Mouse (Mus musculus): ENCODE measurements around the gene Plac1. TPM values are rescaled to one million over a fixed set of nuclear protein-coding genes. Genes with fewer than 3 reads are reported as not detected.
"Not testable (repeated sequence)": the region's sequence is repeated elsewhere in the genome, so short reads cannot be mapped to it uniquely, and the experiment has no call there.

Plac1 gene
- polyA plus RNA-seq (2012; rRNA removed): 0.40 and 1.7 TPM in 2 replicates

- no peak for DNase-seq (ENCODE audit: extremely low spot score in 1 of 2, low spot score in 1 of 2)
Observed at GRCm38 (mm10) chrX:53240011-53240410, at the start of gene Plac1. Plac1 (minus strand) TSS chrX:53240111.

GRCm38 (mm10) chrX:53287924-53288323 is 48.0 kb upstream of the Plac1 start:
- no peak for DNase-seq (ENCODE audit: extremely low spot score in 1 of 2, low spot score in 1 of 2)

- DNase-seq (ENCODE audit: extremely low spot score in 1 of 2, low spot score in 1 of 2): no peak
Observed at GRCm38 (mm10) chrX:53273124-53273523, 33.2 kb upstream of the Plac1 start, which contains the start of gene Fam122c. Fam122c (plus strand) TSS chrX:53273424.

- DNase-seq (ENCODE audit: extremely low spot score in 1 of 2, low spot score in 1 of 2): not testable (repeated sequence)
Observed at GRCm38 (mm10) chrX:53271628-53272027, 31.7 kb upstream of the Plac1 start.

- no peak for DNase-seq (ENCODE audit: extremely low spot score in 1 of 2, low spot score in 1 of 2)
Observed at GRCm38 (mm10) chrX:53270063-53270432, 30.1 kb upstream of the Plac1 start.

GRCm38 (mm10) chrX:53269289-53270062 is 29.6 kb upstream of the Plac1 start, which contains the start of gene Fam122b:
Fam122b (minus strand) TSS chrX:53269805.
- peak; percentile 75 to 89 for DNase-seq (ENCODE audit: extremely low spot score in 1 of 2, low spot score in 1 of 2)

- DNase-seq (ENCODE audit: extremely low spot score in 1 of 2, low spot score in 1 of 2): peak; percentile 0 to 34
Observed at GRCm38 (mm10) chrX:53268856-53269255, 28.9 kb upstream of the Plac1 start.

- no peak for DNase-seq (ENCODE audit: extremely low spot score in 1 of 2, low spot score in 1 of 2)
Observed at GRCm38 (mm10) chrX:53266186-53266585, 26.3 kb upstream of the Plac1 start.

- DNase-seq (ENCODE audit: extremely low spot score in 1 of 2, low spot score in 1 of 2): peak in 1 of 2 experiments; percentile 25
Observed at GRCm38 (mm10) chrX:53255195-53255594, 15.3 kb upstream of the Plac1 start.

- DNase-seq (ENCODE audit: extremely low spot score in 1 of 2, low spot score in 1 of 2): no peak
Observed at GRCm38 (mm10) chrX:53237971-53238370, 1.9 kb downstream of the Plac1 start.

- DNase-seq (ENCODE audit: extremely low spot score in 1 of 2, low spot score in 1 of 2): no peak
Observed at GRCm38 (mm10) chrX:53236404-53236803, 3.5 kb downstream of the Plac1 start.

- DNase-seq (ENCODE audit: extremely low spot score in 1 of 2, low spot score in 1 of 2): no peak
Observed at GRCm38 (mm10) chrX:53233689-53234088, 6.2 kb downstream of the Plac1 start.

- DNase-seq (ENCODE audit: extremely low spot score in 1 of 2, low spot score in 1 of 2): no peak
Observed at GRCm38 (mm10) chrX:53231965-53232364, 7.9 kb downstream of the Plac1 start.

- DNase-seq (ENCODE audit: extremely low spot score in 1 of 2, low spot score in 1 of 2): no peak
Observed at GRCm38 (mm10) chrX:53224353-53224944, 15.5 kb downstream of the Plac1 start.

GRCm38 (mm10) chrX:53220855-53221254 is 19.1 kb downstream of the Plac1 start:
- DNase-seq (ENCODE audit: extremely low spot score in 1 of 2, low spot score in 1 of 2): no peak

- DNase-seq (ENCODE audit: extremely low spot score in 1 of 2, low spot score in 1 of 2): no peak
Observed at GRCm38 (mm10) chrX:53214557-53215229, 25.2 kb downstream of the Plac1 start.

GRCm38 (mm10) chrX:53213838-53214237 is 26.1 kb downstream of the Plac1 start:
- no peak for DNase-seq (ENCODE audit: extremely low spot score in 1 of 2, low spot score in 1 of 2)

- DNase-seq (ENCODE audit: extremely low spot score in 1 of 2, low spot score in 1 of 2): no peak
Observed at GRCm38 (mm10) chrX:53212485-53212884, 27.4 kb downstream of the Plac1 start.

- peak; percentile 4 to 27 for DNase-seq (ENCODE audit: extremely low spot score in 1 of 2, low spot score in 1 of 2)
Observed at GRCm38 (mm10) chrX:53211756-53212483, 28.0 kb downstream of the Plac1 start.

- no peak for DNase-seq (ENCODE audit: extremely low spot score in 1 of 2, low spot score in 1 of 2)
Observed at GRCm38 (mm10) chrX:53209431-53209830, 30.5 kb downstream of the Plac1 start.
